Mouse (Mus musculus) embryonic facial prominence, embryonic 15.5 days (tissue): ENCODE measurements around the gene Selenbp2. TPM values are rescaled to one million over a fixed set of nuclear protein-coding genes. Genes with fewer than 3 reads are reported as not detected.
"Not testable (repeated sequence)": the region's sequence is repeated elsewhere in the genome, so short reads cannot be mapped to it uniquely, and the experiment has no call there.

Source experiments
- ATAC-seq: fragments of 200-750 bp; cut with Nextera tagmentation; 2 replicates; pipeline ENCODE4 v1.8.0; 2017; ENCODE audit warnings: low read depth, moderate TSS enrichment; ENCODE audit not compliant: insufficient number of reproducible peaks, low FRiP score, low TSS enrichment
- H3K27ac ChIP-seq: fragments of 300-500 bp; sonication (generic); replicated peaks from 2 replicates; pipeline ENCODE4 v1.5.1; 2015; ENCODE audit warnings: mild to moderate bottlenecking, inconsistent platforms
- H3K27me3 ChIP-seq: fragments of 300-500 bp; sonication (generic); 2 replicates; pipeline ENCODE4 v1.6.1; 2015; ENCODE audit warnings: inconsistent platforms
- H3K36me3 ChIP-seq: fragments of 300-500 bp; sonication (generic); 2 replicates; pipeline ENCODE4 v1.6.1; 2015; ENCODE audit warnings: mild to moderate bottlenecking, inconsistent platforms
- H3K4me1 ChIP-seq: fragments of 300-500 bp; sonication (generic); 2 replicates; pipeline ENCODE4 v1.6.1; 2015; ENCODE audit warnings: inconsistent platforms
- H3K4me2 ChIP-seq: fragments of 300-500 bp; sonication (generic); replicated peaks from 2 replicates; pipeline ENCODE4 v1.6.1; 2015; ENCODE audit warnings: mild to moderate bottlenecking, inconsistent platforms
- H3K4me3 ChIP-seq: fragments of 300-500 bp; sonication (generic); replicated peaks from 2 replicates; pipeline ENCODE4 v1.5.1; 2015; ENCODE audit warnings: mild to moderate bottlenecking, inconsistent platforms
- H3K9ac ChIP-seq: fragments of 300-500 bp; sonication (generic); 2 replicates; pipeline ENCODE4 v1.6.1; 2015; ENCODE audit warnings: inconsistent platforms
- H3K9me3 ChIP-seq: fragments of 300-500 bp; sonication (generic); replicated peaks from 2 replicates; pipeline ENCODE4 v1.6.1; 2016; ENCODE audit warnings: inconsistent platforms
- WGBS: fragments of 180-500 bp; shearing (Covaris S2); methylation state at CpG from one replicate; pipeline ENCODE4 v1.1.7; 2015; 5-methylcytosine and 5-hydroxymethylcytosine counted together
- polyA plus RNA-seq: library from polyadenylated mRNA; unstranded; fragments of >200 nt; fragmentation: Nextera tagmentation; extraction: Ambion mirVana; gene quantifications from 2 replicates; pipeline ENCODE4 v1.2.1, GENCODE M21; 2015

Selenbp2 gene
- polyA plus RNA-seq, 1 experiment from 2014 or later, result 2.5 TPM

DNA sequence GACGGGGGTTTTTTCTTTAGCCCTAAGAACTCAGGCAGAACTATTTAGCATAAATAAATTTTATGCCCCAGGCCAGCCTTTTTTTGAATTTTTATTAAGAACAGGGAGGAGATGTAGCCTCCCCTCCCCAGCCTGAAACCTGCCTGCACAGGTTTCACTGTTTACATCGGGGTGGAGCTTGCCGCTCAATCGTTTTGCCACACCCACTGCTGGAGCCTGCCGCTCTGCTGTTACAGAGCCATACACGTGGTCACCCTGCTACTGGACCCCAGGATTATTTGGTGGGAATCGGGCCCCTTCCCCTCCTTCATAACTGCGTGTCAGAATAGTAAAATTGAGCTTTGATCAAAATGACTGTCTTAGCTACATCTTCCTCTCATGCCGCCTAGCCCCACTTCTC, 18.3 kb upstream of the Selenbp2 start:
- H3K4me1 ChIP-seq, H3K9me3 ChIP-seq, ATAC-seq, H3K27me3 ChIP-seq, H3K9ac ChIP-seq, H3K4me2 ChIP-seq, H3K36me3 ChIP-seq, H3K27ac ChIP-seq, H3K4me3 ChIP-seq: not testable (repeated sequence)
- 73% methylated on average over 9 of the region's 9 CpGs for WGBS

DNA sequence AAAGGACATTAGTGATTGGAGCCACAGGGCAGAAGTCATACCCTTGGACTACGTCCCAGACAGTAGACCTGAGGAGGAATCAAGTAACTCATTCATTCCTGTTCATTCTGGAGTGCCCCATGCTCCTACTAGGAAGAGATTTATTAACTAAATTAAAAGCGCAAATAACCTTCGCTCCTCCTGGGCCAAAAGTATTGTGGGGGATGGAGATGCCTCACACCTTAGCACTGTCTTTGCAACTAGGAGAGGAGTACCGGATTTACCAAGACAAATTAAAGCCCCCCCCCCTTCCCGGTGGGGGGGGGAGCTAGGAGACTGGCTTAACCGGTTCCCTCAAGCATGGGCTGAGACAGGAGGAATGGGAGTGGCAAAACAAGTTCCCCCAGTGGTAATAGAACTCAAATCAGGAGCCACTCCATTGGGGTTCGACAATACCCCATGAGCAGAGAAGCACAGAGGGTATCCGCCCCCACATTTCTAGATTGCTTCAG, 14.0 kb upstream of the Selenbp2 start:
- H3K27ac ChIP-seq, result 0 out of 2 replicates have a peak overlapping the region, but pooled peaks have one; percentile 22
- H3K4me3 ChIP-seq, result no peak overlapping the region
- H3K27me3 ChIP-seq, result no peaks in the 10 kb centered on the region
- 61% methylated on average over 8 of the region's 8 CpGs for WGBS
- no peaks in the 10 kb centered on the region for H3K9me3 ChIP-seq
- H3K9ac ChIP-seq, result no peak overlapping the region
- 0 out of 2 replicates have a peak, but pooled peaks have one; percentile 11 for ATAC-seq
- H3K36me3 ChIP-seq, result no peaks in the 10 kb centered on the region
- no peak overlapping the region for H3K4me2 ChIP-seq
- H3K4me1 ChIP-seq, result no peaks in the 10 kb centered on the region

DNA sequence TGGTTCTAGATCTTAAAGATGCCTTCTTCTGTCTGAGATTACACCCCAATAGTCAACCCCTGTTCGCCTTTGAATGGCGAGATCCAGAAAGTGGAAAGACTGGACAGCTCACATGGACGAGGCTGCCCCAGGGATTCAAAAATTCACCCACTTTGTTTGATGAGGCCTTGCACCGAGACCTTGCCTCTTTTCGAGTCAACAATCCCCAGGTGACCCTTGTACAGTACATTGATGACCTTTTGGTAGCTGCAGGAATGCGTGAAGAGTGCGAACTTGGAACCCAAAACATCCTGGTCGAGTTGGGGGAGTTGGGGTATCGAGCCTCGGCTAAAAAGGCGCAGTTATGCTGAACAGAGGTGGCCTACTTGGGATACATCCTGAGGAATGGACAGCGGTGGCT, 13.3 kb upstream of the Selenbp2 start:
- ATAC-seq, result not testable (repeated sequence)

DNA sequence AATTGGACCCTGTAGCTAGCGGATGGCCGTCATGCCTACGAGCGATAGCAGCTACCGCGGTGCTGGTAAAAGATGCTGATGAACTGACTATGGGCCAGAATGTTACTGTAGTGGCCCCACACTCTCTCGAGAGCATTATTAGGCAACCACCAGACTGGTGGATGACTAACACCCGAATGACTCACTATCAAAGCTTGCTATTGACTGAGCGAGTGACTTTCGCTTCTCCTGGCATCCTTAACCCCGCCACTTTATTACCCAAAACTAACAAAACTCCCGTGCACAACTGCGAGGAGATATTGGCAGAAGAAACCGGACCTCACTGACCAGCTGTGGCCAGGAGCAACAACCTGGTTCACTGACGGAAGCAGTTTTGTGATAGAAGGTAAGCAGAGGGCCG, 12.6 kb upstream of the Selenbp2 start:
- H3K27me3 ChIP-seq, result no peaks in the 10 kb centered on the region
- no peak for ATAC-seq
- H3K9ac ChIP-seq, result no peak overlapping the region
- no peak overlapping the region for H3K4me3 ChIP-seq
- H3K36me3 ChIP-seq, result no peaks in the 10 kb centered on the region
- H3K9me3 ChIP-seq, result no peaks in the 10 kb centered on the region
- 84% methylated on average over 16 of the region's 16 CpGs for WGBS
- H3K4me1 ChIP-seq, result no peaks in the 10 kb centered on the region
- no peak overlapping the region for H3K4me2 ChIP-seq
- H3K27ac ChIP-seq, result no peak overlapping the region

More for the DNA sequence above, 13.3 kb upstream of the Selenbp2 start:
- not testable (repeated sequence) for H3K4me3 ChIP-seq, H3K9me3 ChIP-seq, H3K27ac ChIP-seq, H3K27me3 ChIP-seq, H3K9ac ChIP-seq, H3K36me3 ChIP-seq, H3K4me1 ChIP-seq, H3K4me2 ChIP-seq
- WGBS, result 88% methylated on average over 12 of the region's 12 CpGs

DNA sequence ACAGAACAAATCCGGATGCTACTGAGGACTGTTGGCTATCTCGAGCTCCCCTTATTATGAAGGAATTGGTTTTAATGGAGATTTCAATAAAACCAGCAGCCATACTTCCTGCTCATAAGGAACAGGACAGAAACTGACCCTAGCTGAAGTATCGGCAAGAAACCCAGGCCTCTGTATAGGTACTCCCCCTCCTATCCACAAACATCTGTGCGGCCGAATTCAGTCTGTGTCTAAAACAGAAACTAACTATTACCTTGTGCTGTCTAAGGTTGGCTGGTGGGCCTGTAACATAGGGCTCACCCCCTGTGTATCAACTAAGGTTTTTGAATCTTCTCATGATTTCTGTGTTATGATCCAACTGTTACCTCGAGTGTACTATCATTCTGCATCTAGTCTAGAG, 9.7 kb upstream of the Selenbp2 start:
- Histone ChIP-seq H3K9ac (no peak overlapping the region), H3K4me2 (no peak overlapping the region), H3K9me3 (no peaks in the 10 kb centered on the region), H3K27ac (no peak overlapping the region), H3K4me3 (no peak overlapping the region), H3K4me1 (no peaks in the 10 kb centered on the region), H3K36me3 (no peaks in the 10 kb centered on the region), H3K27me3 (no peaks in the 10 kb centered on the region)
- 78% methylated on average over 6 of the region's 6 CpGs for WGBS
- ATAC-seq, result no peak

DNA sequence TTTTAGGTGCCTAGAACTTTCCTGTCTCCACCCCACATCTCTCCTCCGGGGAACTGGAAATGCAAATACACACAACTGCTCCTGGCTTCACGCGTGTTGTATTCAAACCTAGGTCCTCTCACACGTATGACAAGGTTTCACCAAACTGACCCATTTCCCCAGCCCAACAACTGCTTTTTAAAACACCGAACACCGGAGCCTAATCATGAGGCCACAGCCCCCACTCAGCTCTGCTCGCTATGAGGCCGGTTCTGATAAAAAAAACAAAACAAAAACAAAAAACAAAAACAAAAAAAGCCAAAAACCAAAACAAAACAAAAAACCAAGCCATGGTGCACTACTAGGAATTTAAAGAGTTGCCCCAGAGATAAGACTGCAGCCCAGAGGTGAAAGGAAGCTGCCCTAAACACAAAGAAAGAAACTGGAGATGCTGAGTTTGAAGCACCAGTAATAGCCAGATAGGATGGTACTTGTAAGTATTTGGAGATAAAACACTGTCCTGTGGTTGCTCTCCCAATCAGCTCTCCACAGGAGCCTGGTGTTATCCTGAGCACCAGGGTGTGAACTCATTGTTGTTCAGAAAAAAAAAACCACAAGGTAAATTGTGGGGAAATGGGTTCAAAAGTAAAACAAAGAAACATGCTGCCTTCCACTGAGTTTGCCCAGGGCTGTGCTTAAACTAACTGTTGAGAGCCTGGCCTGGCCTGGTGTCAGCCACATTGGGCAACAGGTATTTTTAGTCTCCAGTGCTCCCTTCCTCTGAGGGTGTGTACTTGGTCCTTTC, 7.2 kb upstream of the Selenbp2 start:
- H3K27ac ChIP-seq, H3K4me1 ChIP-seq, ATAC-seq, H3K4me2 ChIP-seq, H3K27me3 ChIP-seq, H3K36me3 ChIP-seq, H3K9ac ChIP-seq, H3K9me3 ChIP-seq, H3K4me3 ChIP-seq: not testable (repeated sequence)
- 84% methylated on average over 8 of the region's 8 CpGs for WGBS

DNA sequence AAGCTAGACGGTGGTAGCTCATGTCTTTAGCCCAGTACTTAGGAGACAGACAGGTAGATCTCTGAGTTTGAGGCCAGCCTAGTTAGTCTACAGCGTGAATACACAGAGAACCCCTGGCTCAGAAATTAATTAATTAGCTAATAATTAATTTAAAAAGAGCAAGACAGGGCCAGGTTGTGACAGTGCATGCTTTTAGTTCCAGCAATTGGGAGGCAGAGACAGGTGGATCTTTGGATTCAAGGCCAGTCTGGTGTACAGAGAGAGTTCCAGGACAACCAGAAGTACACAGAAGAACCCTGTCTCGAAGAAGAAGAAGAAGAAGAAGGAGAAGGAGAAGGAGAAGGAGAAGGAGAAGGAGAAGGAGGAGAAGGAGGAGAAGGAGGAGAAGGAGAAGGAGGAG, 4.7 kb upstream of the Selenbp2 start:
- not testable (repeated sequence) for ATAC-seq, H3K4me1 ChIP-seq, H3K36me3 ChIP-seq, H3K4me3 ChIP-seq, H3K9ac ChIP-seq, H3K4me2 ChIP-seq, H3K27me3 ChIP-seq, H3K9me3 ChIP-seq, H3K27ac ChIP-seq
- 74% methylated on average over 3 of the region's 3 CpGs for WGBS

DNA sequence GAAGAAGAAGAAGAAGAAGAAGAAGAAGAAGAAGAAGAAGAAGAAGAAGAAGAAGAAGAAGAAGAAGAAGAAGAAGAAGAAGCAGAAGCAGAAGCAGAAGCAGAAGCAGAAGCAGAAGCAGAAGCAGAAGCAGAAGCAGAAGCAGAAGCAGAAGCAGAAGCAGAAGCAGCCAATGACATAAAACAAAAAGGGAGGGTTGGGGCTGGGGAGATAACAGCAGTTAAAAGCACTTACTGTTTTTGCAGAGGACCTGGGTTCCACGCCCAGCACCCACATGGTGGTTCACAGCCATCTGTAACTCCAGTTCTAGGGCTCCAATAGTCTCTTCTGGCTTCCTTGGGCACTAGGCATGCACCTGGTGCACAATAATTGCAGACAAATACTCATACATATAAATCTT, 4.2 kb upstream of the Selenbp2 start:
- H3K4me2 ChIP-seq, ATAC-seq, H3K36me3 ChIP-seq, H3K27ac ChIP-seq, H3K4me3 ChIP-seq, H3K4me1 ChIP-seq, H3K9ac ChIP-seq, H3K9me3 ChIP-seq, H3K27me3 ChIP-seq: not testable (repeated sequence)
- 57% methylated on average over 1 of the region's 1 CpGs for WGBS

DNA sequence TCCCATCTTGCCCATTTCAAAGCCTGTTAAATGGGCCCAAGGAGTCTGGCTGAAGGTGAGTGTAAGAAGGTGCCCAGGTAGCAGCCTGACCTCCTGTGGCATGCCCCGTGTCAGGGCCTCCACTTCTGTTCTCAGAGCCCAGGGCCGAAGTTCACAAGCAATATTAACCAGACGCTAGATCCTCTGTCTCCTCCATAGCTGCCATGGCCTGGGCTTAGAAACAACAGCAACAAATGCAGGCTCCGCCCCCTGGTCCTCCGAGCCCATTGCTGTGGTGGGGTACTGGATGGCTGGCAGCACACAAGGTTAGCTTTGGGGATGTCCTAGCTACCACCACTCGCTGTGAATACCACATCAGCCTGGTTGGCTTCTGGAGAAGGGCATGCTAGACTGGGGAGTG, 3.2 kb upstream of the Selenbp2 start:
- WGBS, result 56% methylated on average over 6 of the region's 6 CpGs

DNA sequence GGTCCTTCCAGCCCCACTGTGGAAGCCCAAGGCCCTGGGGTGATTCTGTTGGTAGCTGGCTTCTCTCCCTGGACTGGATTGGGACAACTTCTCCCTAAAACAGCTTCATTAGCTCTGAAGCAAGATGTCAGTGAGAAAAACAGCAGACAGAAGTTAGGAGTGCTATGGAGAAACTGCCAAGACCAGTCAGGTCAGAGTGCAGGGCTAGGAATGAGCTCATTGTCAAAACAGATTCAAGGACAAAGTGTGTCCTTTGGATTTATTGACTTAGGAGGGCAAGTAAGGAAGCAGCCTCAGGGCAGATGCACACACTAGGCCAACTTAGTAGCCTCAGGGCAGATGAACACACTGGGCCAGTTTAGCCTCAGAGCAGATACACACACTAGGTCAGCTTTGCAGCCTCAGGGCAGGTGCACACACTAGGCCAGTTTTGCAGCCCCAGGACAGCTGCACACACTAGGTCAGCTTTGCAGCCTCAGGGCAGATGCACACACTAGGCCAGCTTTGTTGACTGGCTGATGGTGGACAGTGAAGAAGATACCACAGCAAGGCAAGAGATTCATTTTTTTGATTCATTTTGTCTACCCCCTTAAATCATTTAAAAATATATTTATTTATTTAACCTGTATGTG, 2.6 kb upstream of the Selenbp2 start:
- H3K4me1 ChIP-seq, result peaks cover 5% of the 10 kb centered on the region; the same call in 1 of the 2 replicates
- H3K27ac ChIP-seq, result no peak overlapping the region
- H3K4me3 ChIP-seq, result no peak overlapping the region
- H3K9me3 ChIP-seq, result no peaks in the 10 kb centered on the region
- H3K4me2 ChIP-seq, result no peak overlapping the region
- no peaks in the 10 kb centered on the region for H3K36me3 ChIP-seq
- no peak overlapping the region for H3K9ac ChIP-seq
- ATAC-seq, result no peak
- no peaks in the 10 kb centered on the region for H3K27me3 ChIP-seq

More for the DNA sequence above, 3.2 kb upstream of the Selenbp2 start:
- H3K36me3 ChIP-seq, H3K9me3 ChIP-seq, H3K27me3 ChIP-seq, H3K4me2 ChIP-seq, H3K4me1 ChIP-seq, H3K27ac ChIP-seq, ATAC-seq, H3K4me3 ChIP-seq, H3K9ac ChIP-seq: not testable (repeated sequence)

DNA sequence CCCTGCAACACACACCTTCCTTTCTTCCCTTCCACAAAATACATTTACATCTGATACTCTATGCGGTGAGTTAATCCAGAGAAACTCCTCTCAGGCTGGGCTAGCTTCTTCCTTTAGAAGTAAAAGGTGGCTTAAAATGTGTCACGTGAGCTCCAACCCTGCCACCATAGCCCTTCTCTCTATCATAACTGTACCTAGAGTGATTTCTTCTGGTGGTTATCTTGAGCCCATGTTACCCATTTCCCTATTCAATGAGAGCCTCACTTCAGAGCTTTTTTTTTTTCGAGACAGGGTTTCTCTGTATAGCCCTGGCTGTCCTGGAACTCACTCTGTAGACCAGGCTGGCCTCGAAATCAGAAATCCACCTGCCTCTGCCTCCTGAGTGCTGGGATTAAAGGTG, 1.7 kb upstream of the Selenbp2 start:
- 87% methylated on average over 4 of the region's 4 CpGs for WGBS
- H3K9me3 ChIP-seq, H3K9ac ChIP-seq, H3K4me3 ChIP-seq, H3K36me3 ChIP-seq, H3K4me2 ChIP-seq, H3K27me3 ChIP-seq, H3K4me1 ChIP-seq, ATAC-seq, H3K27ac ChIP-seq: not testable (repeated sequence)

DNA sequence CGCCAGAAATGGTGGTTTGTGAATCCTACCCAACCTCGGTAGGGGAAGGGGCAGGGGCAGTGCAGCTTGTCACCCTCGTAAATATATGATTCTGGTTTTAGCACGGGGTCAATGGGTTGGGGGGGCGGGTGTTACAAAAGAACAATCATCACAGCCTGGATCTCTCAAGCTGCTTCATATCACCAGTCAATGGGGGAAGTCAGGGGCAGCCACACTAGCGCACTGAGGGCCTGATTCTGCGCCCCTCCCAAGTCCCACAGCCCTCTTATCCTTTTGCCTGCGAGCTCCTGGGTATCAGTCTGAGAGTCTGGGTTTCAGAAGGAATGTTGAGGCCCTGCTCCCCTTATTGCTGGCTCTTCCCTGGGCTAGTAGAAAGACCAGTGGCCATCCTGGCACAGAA, 518 bp downstream of the Selenbp2 start:
- not testable (repeated sequence) for H3K4me1 ChIP-seq, ATAC-seq, H3K36me3 ChIP-seq, H3K27ac ChIP-seq, H3K4me3 ChIP-seq, H3K9ac ChIP-seq, H3K4me2 ChIP-seq, H3K27me3 ChIP-seq, H3K9me3 ChIP-seq
- WGBS, result 78% methylated on average over 5 of the region's 8 CpGs
